Mouse (Mus musculus): ENCODE results near the gene Lsm7. TPM values are rescaled to one million over a fixed set of nuclear protein-coding genes. Genes with fewer than 3 reads are reported as not detected.
A peak's percentile ranks its signal among the peaks of the same experiment; 100 is the strongest.
"Not testable (repeated sequence)": the region's sequence is repeated elsewhere in the genome, so short reads cannot be mapped to it uniquely, and the experiment has no call there.

Lsm7 gene
- total RNA-seq, 2 experiments from 2014 or later = 20.9 to 31.6 TPM

- intact Hi-C loops (cut with DNase I) = no loop called here
- DNase-seq (ENCODE audit: low spot score) = no peak
These were observed 13.3 kb downstream of the Lsm7 start for GRCm38 (mm10) chr10:80841685-80842084.

- intact Hi-C loops (cut with DNase I) = no loop called here
- DNase-seq (ENCODE audit: low spot score) = no peak
These were observed 15.2 kb downstream of the Lsm7 start for GRCm38 (mm10) chr10:80839848-80840247.

- intact Hi-C loops (cut with DNase I) = no loop called here
- no peak for DNase-seq (ENCODE audit: low spot score)
These were observed 16.6 kb downstream of the Lsm7 start for GRCm38 (mm10) chr10:80838346-80838912.

- no peak for DNase-seq (ENCODE audit: low spot score)
- intact Hi-C loops (cut with DNase I) = no loop called here
These were observed 17.2 kb downstream of the Lsm7 start for GRCm38 (mm10) chr10:80837827-80838226.

GRCm38 (mm10) chr10:80836949-80837379 is 18.0 kb downstream of the Lsm7 start:
- intact Hi-C loops (cut with DNase I) = no loop called here
- no peak for DNase-seq (ENCODE audit: low spot score)

- DNase-seq (ENCODE audit: low spot score) = no peak
- intact Hi-C loops (cut with DNase I) = no loop called here
These were observed 19.4 kb downstream of the Lsm7 start for GRCm38 (mm10) chr10:80835617-80836016.

GRCm38 (mm10) chr10:80832818-80833217 is 22.2 kb downstream of the Lsm7 start:
- intact Hi-C loops (cut with DNase I) = no loop called here

GRCm38 (mm10) chr10:80831136-80831535 is 23.9 kb downstream of the Lsm7 start:
- no peak for DNase-seq (ENCODE audit: low spot score)
- intact Hi-C loops (cut with DNase I) = no loop called here

More at GRCm38 (mm10) chr10:80832818-80833217, 22.2 kb downstream of the Lsm7 start:
- DNase-seq (ENCODE audit: low spot score) = no peak

- no peak for DNase-seq (ENCODE audit: low spot score)
- intact Hi-C loops (cut with DNase I) = no loop called here
These were observed 25.4 kb downstream of the Lsm7 start for GRCm38 (mm10) chr10:80829359-80830278.

GRCm38 (mm10) chr10:80828587-80828986 is 26.4 kb downstream of the Lsm7 start:
- DNase-seq (ENCODE audit: low spot score); intact Hi-C loops (cut with DNase I): not testable (repeated sequence)

GRCm38 (mm10) chr10:80827870-80828420 is 27.1 kb downstream of the Lsm7 start:
- DNase-seq (ENCODE audit: low spot score) = no peak
- intact Hi-C loops (cut with DNase I) = loop anchor here (2.0 kb wide), 1 partner anchor 29 kb away; the partner anchor contains the start of genes Plekhj1 and Sf3a2

GRCm38 (mm10) chr10:80827063-80827869 is 27.7 kb downstream of the Lsm7 start:
- DNase-seq (ENCODE audit: low spot score) = no peak
- intact Hi-C loops (cut with DNase I) = loop anchor here (2.0 kb wide), 1 partner anchor 28 kb away; the partner anchor contains the start of genes Plekhj1 and Sf3a2

- intact Hi-C loops (cut with DNase I) = loop anchor here (2.0 kb wide), 1 partner anchor 28 kb away; the partner anchor contains the start of genes Plekhj1 and Sf3a2
These were observed 28.6 kb downstream of the Lsm7 start, which contains the start of gene Oaz1 for GRCm38 (mm10) chr10:80826151-80827062. Oaz1 (plus strand) TSS chr10:80826656.

GRCm38 (mm10) chr10:80824827-80825226 is 30.2 kb downstream of the Lsm7 start:
- intact Hi-C loops (cut with DNase I) = no loop called here
- DNase-seq (ENCODE audit: low spot score) = no peak

More at GRCm38 (mm10) chr10:80826151-80827062, 28.6 kb downstream of the Lsm7 start, which contains the start of gene Oaz1:
- peak; percentile 100 for DNase-seq (ENCODE audit: low spot score)

GRCm38 (mm10) chr10:80823847-80824643 is 31.0 kb downstream of the Lsm7 start:
- no peak for DNase-seq (ENCODE audit: low spot score)
- intact Hi-C loops (cut with DNase I) = no loop called here

- intact Hi-C loops (cut with DNase I) = no loop called here
These were observed 31.7 kb downstream of the Lsm7 start for GRCm38 (mm10) chr10:80823316-80823715.

GRCm38 (mm10) chr10:80822528-80822927 is 32.5 kb downstream of the Lsm7 start:
- DNase-seq (ENCODE audit: low spot score) = no peak
- intact Hi-C loops (cut with DNase I) = loop anchor here (1.0 kb wide), 1 partner anchor 58 kb away; no protein-coding TSS in a partner anchor

More at GRCm38 (mm10) chr10:80823316-80823715, 31.7 kb downstream of the Lsm7 start:
- no peak for DNase-seq (ENCODE audit: low spot score)

- intact Hi-C loops (cut with DNase I) = loop anchor here (1.0 kb wide), 1 partner anchor 58 kb away; no protein-coding TSS in a partner anchor
- no peak for DNase-seq (ENCODE audit: low spot score)
These were observed 33.0 kb downstream of the Lsm7 start for GRCm38 (mm10) chr10:80821991-80822390.
